Mouse (Mus musculus) kidney, adult 2 months (tissue): ENCODE measurements at regions not wholly inside any gene's neighbourhood (a gene's known extent, or its start where the extent isn't known, plus 50 kb on each side); places are given as distances from the start of the nearest gene placed in this dataset.

Experiments used
- CTCF ChIP-seq: fragments of 200-500 bp; conservative IDR thresholded peaks from 2 replicates; pipeline ENCODE4 v1.5.1; 2011; ENCODE audit warnings: low read depth, mild to moderate bottlenecking, control low read depth, low read length, moderate library complexity, mixed read lengths; ENCODE audit not compliant: insufficient read depth, insufficient read length
- POLR2A ChIP-seq: fragments of 200-500 bp; IDR thresholded peaks from one replicate; pipeline ENCODE4 v1.6.1; 2011; ENCODE audit warnings: low read depth, low read length, control low read depth

DNA sequence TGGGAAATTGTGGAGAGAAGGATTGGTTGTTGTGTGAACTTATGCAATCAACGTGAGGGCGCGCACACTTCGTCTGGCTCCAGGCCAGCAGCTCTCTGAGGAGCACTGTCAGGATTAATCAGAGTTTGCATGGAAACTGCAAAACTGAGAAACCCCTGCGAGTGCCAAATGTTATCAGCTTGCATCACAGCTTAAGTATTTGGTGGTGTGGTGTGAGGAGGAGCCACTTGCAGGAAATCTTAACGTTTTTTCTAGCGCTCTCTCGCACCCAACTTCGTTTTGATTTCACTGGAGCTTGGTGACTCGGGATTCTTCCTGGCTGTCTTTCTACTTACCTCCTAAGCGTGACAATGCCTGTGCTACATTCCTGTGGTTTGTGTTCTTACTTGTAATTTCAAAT lies 261.9 kb downstream of the Hhipl2 start:
- TF ChIP-seq CTCF (no peak), POLR2A (no peak)
